Mouse (Mus musculus) liver, postnatal 0 days (tissue): ENCODE measurements around the gene Hoxc9. TPM values are rescaled to one million over a fixed set of nuclear protein-coding genes. Genes with fewer than 3 reads are reported as not detected.

Experiments
- ATAC-seq: fragments of 200-750 bp; cut with Nextera tagmentation; 2 replicates; pipeline ENCODE4 v1.8.0; 2017; ENCODE audit warnings: mild to moderate bottlenecking, moderate library complexity
- DNase-seq: peaks from one replicate; pipeline ENCODE4 v3.0.0-alpha.2; 2016
- H3K27ac ChIP-seq: fragments of 300-500 bp; sonication (generic); 2 replicates; pipeline ENCODE4 v1.5.1; 2014; ENCODE audit warnings: antibody characterized with exemption, moderate library complexity, mild to moderate bottlenecking, low read depth
- H3K27me3 ChIP-seq: fragments of 300-500 bp; sonication (generic); 2 replicates; pipeline ENCODE4 v1.6.1; 2014; ENCODE audit warnings: low read length, control low read depth, mixed read lengths; ENCODE audit not compliant: insufficient read depth
- H3K36me3 ChIP-seq: fragments of 300-500 bp; sonication (generic); replicated peaks from 2 replicates; pipeline ENCODE4 v1.6.1; 2014; ENCODE audit warnings: mild to moderate bottlenecking, control low read depth, low read length, moderate library complexity, mixed read lengths; ENCODE audit not compliant: insufficient read depth
- H3K4me1 ChIP-seq: fragments of 300-500 bp; sonication (generic); 2 replicates; pipeline ENCODE4 v1.6.1; 2014; ENCODE audit warnings: antibody characterized with exemption, mild to moderate bottlenecking, control low read depth; ENCODE audit not compliant: insufficient read depth
- H3K4me2 ChIP-seq: fragments of 300-500 bp; sonication (generic); 2 replicates; pipeline ENCODE4 v1.6.1; 2014; ENCODE audit warnings: low read depth, mild to moderate bottlenecking, low read length, moderate library complexity, mixed read lengths
- H3K4me3 ChIP-seq: fragments of 300-500 bp; sonication (generic); 2 replicates; pipeline ENCODE4 v1.5.1; 2014; ENCODE audit warnings: low read depth, low read length
- H3K9ac ChIP-seq: fragments of 300-500 bp; sonication (generic); replicated peaks from 2 replicates; pipeline ENCODE4 v1.6.1; 2014; ENCODE audit warnings: mild to moderate bottlenecking, moderate library complexity
- H3K9me3 ChIP-seq: fragments of 300-500 bp; sonication (generic); 2 replicates; pipeline ENCODE4 v1.6.1; 2016; ENCODE audit warnings: mild to moderate bottlenecking, control low read depth, low read length, mixed read lengths
- CTCF ChIP-seq: sonication (generic); IDR thresholded peaks from 2 replicates; pipeline ENCODE4 v1.5.1; 2016; ENCODE audit warnings: antibody characterized with exemption, low read depth
- EP300 ChIP-seq: IDR thresholded peaks from 2 replicates; pipeline ENCODE4 v1.6.1; 2016; ENCODE audit warnings: antibody characterized with exemption, low read depth, mild to moderate bottlenecking
- WGBS: fragments of 180-500 bp; shearing (Covaris S2); extraction: QIAGEN DNeasy Blood & Tissue Kit; methylation state at CpG from one replicate; pipeline ENCODE4 v1.1.7; 2014; ENCODE audit not compliant: insufficient replicate concordance; 5-methylcytosine and 5-hydroxymethylcytosine counted together
- polyA plus RNA-seq: library from polyadenylated mRNA; unstranded; fragments of >200 nt; fragmentation: Nextera tagmentation; extraction: Ambion mirVana; gene quantifications from 2 replicates; pipeline ENCODE4 v1.2.1, GENCODE M21; 2015

The Hoxc9 gene
- polyA plus RNA-seq, 1 experiment from 2014 or later: not detected

DNA sequence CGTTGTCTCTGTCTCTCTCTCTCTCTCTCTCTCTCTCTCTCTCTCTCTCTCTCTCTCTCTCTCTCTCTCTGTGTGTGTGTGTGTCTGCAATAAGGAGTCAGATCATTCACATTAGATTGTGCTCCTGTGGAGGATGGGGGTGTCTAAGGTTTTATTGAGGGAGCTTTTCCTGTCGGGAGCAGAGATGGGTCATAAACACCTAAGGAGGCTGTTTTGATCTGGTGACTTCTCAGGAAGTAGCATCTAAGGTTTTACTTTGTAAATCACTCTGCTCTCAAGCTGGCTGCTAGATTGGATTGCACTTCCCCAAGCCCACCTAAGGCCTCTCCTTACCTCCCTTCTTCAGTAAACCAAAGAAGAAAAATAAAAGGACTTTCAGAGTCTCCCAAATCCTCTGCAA is 47.9 kb downstream of the Hoxc9 start:
- WGBS: 6% methylated on average over 2 of the region's 2 CpGs
- H3K27ac ChIP-seq: no peak overlapping the region
- DNase-seq: no peak

DNA sequence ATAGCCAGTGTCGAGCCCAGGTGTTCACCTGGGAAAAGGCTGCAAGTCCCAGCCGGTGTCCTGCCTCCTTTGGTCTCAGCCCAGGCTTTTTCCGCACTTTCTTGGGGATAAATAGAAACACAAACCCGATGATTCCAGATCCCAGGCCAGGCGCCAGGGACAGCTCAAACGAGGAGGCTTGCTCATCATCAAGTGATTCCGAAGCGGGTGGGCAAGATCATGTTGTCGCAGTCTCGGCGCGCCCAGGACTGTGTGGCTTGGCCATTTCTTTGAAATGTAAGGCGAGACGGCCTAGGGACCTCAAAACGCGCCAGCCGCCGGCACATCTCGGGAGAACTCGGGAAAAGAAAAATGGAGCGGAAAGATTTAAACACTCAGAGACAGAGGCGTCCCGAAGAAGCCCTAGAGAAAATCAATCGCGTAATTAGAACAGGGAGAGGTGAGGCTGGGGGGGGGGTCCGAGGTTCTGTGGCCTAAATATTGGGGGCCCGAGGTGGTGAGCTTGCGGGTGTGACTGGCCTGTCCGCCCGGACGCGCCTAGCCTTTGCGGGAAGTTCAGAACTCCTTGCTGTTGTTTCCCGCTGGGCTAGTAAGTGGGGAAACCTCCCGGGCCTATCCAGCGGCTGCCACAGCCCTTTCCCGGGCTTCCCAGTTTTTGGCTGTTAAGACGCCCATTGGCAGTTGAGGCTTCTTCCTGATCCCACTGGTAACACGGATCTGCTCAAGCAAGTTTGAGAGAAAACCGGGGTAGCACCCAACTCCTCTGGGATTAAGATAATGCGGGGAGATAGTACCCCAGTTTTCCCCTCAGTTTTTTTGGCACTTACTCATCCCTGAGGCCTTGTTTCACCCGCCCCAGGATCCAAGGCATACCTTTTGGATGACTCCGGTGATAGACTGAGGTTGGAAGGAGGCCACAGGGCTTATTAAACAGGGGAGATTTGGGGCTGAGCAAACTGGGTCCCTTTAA is 51.3 kb downstream of the Hoxc9 start:
- peaks cover 93% of the 10 kb centered on the region for H3K27me3 ChIP-seq
- H3K4me2 ChIP-seq: no peak overlapping the region
- H3K27ac ChIP-seq: no peak overlapping the region
- no peaks in the 10 kb centered on the region for H3K4me1 ChIP-seq
- no peak overlapping the region for H3K9ac ChIP-seq
- no peak overlapping the region for H3K4me3 ChIP-seq
- TF ChIP-seq EP300: no peak
- no peak for TF ChIP-seq CTCF
- ATAC-seq (no peak), DNase-seq (no peak)
- no peaks in the 10 kb centered on the region for H3K9me3 ChIP-seq
- WGBS: 5% methylated on average over 43 of the region's 43 CpGs
- H3K36me3 ChIP-seq: no peaks in the 10 kb centered on the region

More for the DNA sequence above, 47.9 kb downstream of the Hoxc9 start:
- ATAC-seq: no peak
- Histone ChIP-seq H3K36me3 (no peaks in the 10 kb centered on the region), H3K9me3 (no peaks in the 10 kb centered on the region), H3K4me3 (no peak overlapping the region), H3K9ac (no peak overlapping the region), H3K4me2 (no peak overlapping the region), H3K27me3 (peaks cover 94% of the 10 kb centered on the region), H3K4me1 (no peaks in the 10 kb centered on the region)
- TF ChIP-seq EP300 (no peak), CTCF (no peak)

DNA sequence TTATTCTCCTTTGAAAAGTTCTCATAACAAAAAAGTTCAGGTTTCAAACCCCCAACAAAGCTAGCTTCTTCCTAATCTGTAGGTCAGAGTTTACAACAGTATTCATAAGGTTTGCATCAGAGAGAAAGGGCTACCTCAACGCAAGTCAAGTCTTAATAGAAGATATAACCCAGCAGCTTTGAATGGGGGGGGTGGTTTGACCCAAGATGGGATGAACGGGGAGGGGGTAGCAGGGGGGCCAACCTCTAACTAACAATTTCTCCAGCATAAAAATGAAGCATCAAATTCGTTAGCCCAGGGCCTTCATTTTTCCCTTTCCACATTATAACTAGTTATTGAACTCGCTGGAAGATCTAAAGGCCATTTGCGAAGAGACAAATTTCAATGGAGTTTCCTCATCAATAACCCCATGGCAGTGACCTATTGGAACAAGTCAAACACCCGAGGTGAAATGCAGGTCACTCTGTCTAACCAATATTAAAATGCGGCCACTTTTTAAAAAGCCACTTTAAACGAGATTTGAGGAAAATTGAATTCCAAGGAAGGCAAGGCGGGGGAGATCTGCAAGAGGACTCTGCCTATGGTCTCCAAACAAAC is 52.8 kb downstream of the Hoxc9 start:
- DNase-seq (no peak), ATAC-seq (no peak)
- H3K36me3 ChIP-seq: no peaks in the 10 kb centered on the region
- H3K9me3 ChIP-seq: no peaks in the 10 kb centered on the region
- peaks cover 98% of the 10 kb centered on the region for H3K27me3 ChIP-seq
- no peaks in the 10 kb centered on the region for H3K4me1 ChIP-seq
- H3K9ac ChIP-seq: no peak overlapping the region
- H3K4me2 ChIP-seq: no peak overlapping the region
- 36% methylated on average over 9 of the region's 9 CpGs for WGBS
- no peak overlapping the region for H3K4me3 ChIP-seq
- no peak for TF ChIP-seq CTCF
- TF ChIP-seq EP300: no peak
- no peak overlapping the region for H3K27ac ChIP-seq

DNA sequence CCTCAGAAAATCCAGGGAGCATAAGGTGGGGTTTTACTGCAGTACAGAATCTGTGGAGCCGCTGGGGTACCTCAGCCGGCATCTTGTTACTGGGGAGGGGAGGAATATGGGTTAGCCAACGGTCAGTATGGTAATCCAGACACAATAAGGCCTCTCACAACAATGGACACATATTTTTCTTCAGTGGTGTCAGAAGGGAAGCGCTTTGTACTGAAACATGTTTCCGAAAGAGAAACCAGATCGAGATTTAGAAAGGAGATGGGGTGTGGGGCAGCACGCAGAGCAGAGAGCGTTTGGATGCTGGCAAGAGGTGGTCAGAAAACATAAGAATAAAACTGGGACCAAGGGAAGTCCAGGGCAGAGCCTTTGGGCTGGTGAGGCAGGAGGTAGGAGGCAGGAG is 53.9 kb downstream of the Hoxc9 start:
- DNase-seq (no peak), ATAC-seq (no peak)
- Histone ChIP-seq H3K9me3 (no peaks in the 10 kb centered on the region), H3K4me2 (no peak overlapping the region), H3K4me1 (no peaks in the 10 kb centered on the region), H3K27me3 (peaks cover 98% of the 10 kb centered on the region), H3K36me3 (no peaks in the 10 kb centered on the region), H3K9ac (no peak overlapping the region), H3K27ac (no peak overlapping the region), H3K4me3 (no peak overlapping the region)
- WGBS: 10% methylated on average over 8 of the region's 8 CpGs
- TF ChIP-seq CTCF (no peak), EP300 (no peak)

DNA sequence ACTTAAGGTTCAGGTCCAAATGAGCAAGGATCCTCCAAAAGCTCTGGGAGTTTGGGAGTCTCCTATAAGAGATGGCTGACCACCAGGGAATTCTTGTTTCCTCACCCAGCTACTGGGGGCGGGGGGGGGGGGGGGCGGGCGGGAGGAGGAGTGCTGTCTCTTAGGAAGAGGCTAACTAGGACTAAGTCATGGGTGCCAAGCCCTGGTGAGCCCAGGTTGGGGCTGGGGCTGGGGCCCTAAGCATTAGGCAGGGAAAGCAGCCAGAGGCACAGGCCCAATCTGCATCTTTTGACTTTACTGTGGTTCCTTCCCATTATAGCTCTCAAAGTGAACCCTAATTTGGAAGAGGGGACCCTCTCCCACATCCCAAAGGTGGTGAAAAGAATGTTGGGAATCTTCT is 55.9 kb downstream of the Hoxc9 start:
- Histone ChIP-seq H3K27me3 (peaks cover 98% of the 10 kb centered on the region), H3K9me3 (no peaks in the 10 kb centered on the region), H3K36me3 (no peaks in the 10 kb centered on the region), H3K9ac (no peak overlapping the region), H3K4me1 (no peaks in the 10 kb centered on the region), H3K27ac (no peak overlapping the region), H3K4me2 (no peak overlapping the region), H3K4me3 (no peak overlapping the region)
- TF ChIP-seq CTCF (no peak), EP300 (no peak)
- no peak for ATAC-seq
- 20% methylated on average over 2 of the region's 3 CpGs for WGBS
- DNase-seq: no peak
